ENCODE assay signal across 6 mouse cellular contexts in the genomic region with DNA sequence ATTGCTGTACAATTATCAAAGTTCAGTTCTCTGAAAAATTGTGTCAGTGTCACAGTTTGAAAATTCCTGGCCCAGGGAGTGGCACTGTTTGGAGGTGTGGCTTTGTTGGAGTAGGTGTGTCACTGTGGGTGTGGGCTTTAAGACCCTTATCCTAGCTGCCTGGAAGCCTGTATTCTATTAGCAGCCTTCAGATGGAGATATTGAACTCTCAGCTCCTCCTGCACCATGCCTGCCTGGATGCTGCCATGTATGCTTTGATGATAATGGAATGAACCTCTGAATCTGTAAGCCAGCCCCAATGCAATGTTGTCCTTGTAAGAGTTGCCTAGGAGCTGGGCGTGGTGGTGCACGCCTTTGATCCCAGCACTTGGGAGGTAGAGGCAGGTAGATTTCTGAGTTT. TPM values are rescaled to one million over a fixed set of nuclear protein-coding genes. Genes with fewer than 3 reads are reported as not detected.
A peak's percentile ranks its signal among the peaks of the same experiment; 100 is the strongest.
DNase-seq lines count a peak whose midpoint lies in the region; ATAC-seq and TF ChIP-seq lines count a peak whose summit lies in the region.
"Not testable (repeated sequence)": the region's sequence is repeated elsewhere in the genome, so short reads cannot be mapped to it uniquely, and the experiment has no call there.
"Had no signal": no experiment of that assay in that cellular context is flagged by ENCODE, and none has a peak within 500 bp of the region (broad histone marks: within the 10 kb centered on the region; RNA-seq: fewer than 3 reads in every experiment).

No protein-coding gene starts in this region.

- not testable (repeated sequence) for H3K4me2 ChIP-seq in intestine, embryonic 15.5 days (replicated peaks); intestine, postnatal 0 days (replicated peaks; ENCODE audit: low read depth)

- not testable (repeated sequence) for H3K4me3 ChIP-seq in heart, embryonic 10.5 days; intestine, embryonic 15.5 days (replicated peaks); intestine, postnatal 0 days (ENCODE audit: low read depth, low read length)

- H3K9ac ChIP-seq in intestine, embryonic 15.5 days; intestine, postnatal 0 days (ENCODE audit: low read depth, low read length): not testable (repeated sequence)

- peak; percentile 67; the same call in 1 of the 2 replicates for ATAC-seq in intestine, embryonic 15.5 days
- ATAC-seq in intestine, postnatal 0 days = 0 out of 2 replicates have a peak, but pooled peaks have one; percentile 31

- DNase-seq in ES-CJ7 (ENCODE audit: low read depth, low spot score) = peak; percentile 55
- DNase-seq in ZHBTc4 (ENCODE audit: low read depth, low spot score) = peak; percentile 29
- peak; percentile 30 for DNase-seq in heart, embryonic 10.5 days (ENCODE audit: low spot score)

- 93% methylated on average over 2 of the region's 2 CpGs for WGBS in heart, embryonic 10.5 days
- WGBS in intestine, embryonic 15.5 days = 86% methylated on average over 2 of the region's 2 CpGs
- 54% methylated on average over 2 of the region's 2 CpGs for WGBS in intestine, postnatal 0 days

- not testable (repeated sequence) for TF ChIP-seq CTCF in intestine, postnatal 0 days (IDR thresholded peaks at IDR 0.05; ENCODE audit: low read depth)

- H3K27ac ChIP-seq in heart, embryonic 10.5 days; intestine, embryonic 15.5 days; intestine, postnatal 0 days (ENCODE audit: low read depth, low read length): not testable (repeated sequence)

- not testable (repeated sequence) for H3K4me1 ChIP-seq in heart, embryonic 10.5 days; intestine, embryonic 15.5 days (replicated peaks); intestine, postnatal 0 days (replicated peaks; ENCODE audit: control insufficient read depth, insufficient read depth, low read length)

- H3K9me3 ChIP-seq in heart, embryonic 10.5 days; intestine, embryonic 15.5 days; intestine, postnatal 0 days (ENCODE audit: control insufficient read depth): not testable (repeated sequence)

- H3K36me3 ChIP-seq in heart, embryonic 10.5 days; intestine, embryonic 15.5 days; intestine, postnatal 0 days (ENCODE audit: control insufficient read depth, insufficient read depth): not testable (repeated sequence)

- H3K27me3 ChIP-seq in heart, embryonic 10.5 days (ENCODE audit: insufficient read depth, poor library complexity, severe bottlenecking); intestine, embryonic 15.5 days (replicated peaks); intestine, postnatal 0 days (replicated peaks; ENCODE audit: control insufficient read depth, insufficient read depth, low read length): not testable (repeated sequence)

RNA-seq across cellular contexts. Expression of a gene that starts 59.2 kb away (rescaled TPM):
- polyA plus RNA-seq in heart, embryonic 10.5 days (2016; fragmentation: Nextera tagmentation; extraction: Ambion mirVana) = 181 and 298 TPM in 2 replicates
- 203 TPM in 2 replicates for polyA plus RNA-seq in intestine, embryonic 15.5 days (2015; fragmentation: Nextera tagmentation; extraction: Ambion mirVana)
- polyA plus RNA-seq in intestine, postnatal 0 days (2015; fragmentation: Nextera tagmentation; extraction: Ambion mirVana) = 227 and 233 TPM in 2 replicates
- polyA plus RNA-seq: erythroblast, embryonic 14.5 days had no signal
